Mouse (Mus musculus): ENCODE results near the gene 4930524J08Rik. TPM values are rescaled to one million over a fixed set of nuclear protein-coding genes. Genes with fewer than 3 reads are reported as not detected.

4930524J08Rik gene
- polyA plus RNA-seq, 1 experiment from 2014 or later, result 2.2 TPM

DNA sequence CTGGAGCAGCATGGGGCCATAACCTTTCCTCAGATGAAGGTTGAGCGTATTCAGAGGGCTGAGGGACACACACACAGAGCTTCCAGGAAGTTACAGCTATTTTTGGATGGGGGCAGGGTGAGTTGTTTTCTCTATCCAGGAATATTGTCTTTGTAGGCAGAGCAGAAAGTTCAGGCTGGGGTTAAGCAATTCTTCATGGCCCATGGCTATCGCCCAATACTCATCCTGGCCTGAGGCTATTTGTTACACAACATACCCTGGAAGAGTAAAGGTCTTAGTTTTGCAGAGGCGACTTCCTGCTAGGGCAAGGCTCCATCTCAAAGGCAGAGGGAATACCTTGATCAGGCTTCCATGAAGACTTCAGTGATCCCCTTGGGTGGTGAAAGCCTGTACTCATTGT lies 15.3 kb downstream of the 4930524J08Rik start:
- Histone ChIP-seq H3K9ac (ENCODE audit: low read depth, low read length) (no peak overlapping the region), H3K4me1 (ENCODE audit: control insufficient read depth, insufficient read depth, low read length) (no peaks in the 10 kb centered on the region), H3K4me2 (ENCODE audit: low read length) (no peak overlapping the region), H3K27ac (ENCODE audit: low read length) (no peak overlapping the region), H3K9me3 (replicated peaks; ENCODE audit: control insufficient read depth, low read length, poor library complexity, severe bottlenecking) (no peaks in the 10 kb centered on the region; the same call in 1 of the 2 replicates), H3K4me3 (ENCODE audit: low read depth, low read length) (no peak overlapping the region), H3K27me3 (ENCODE audit: control insufficient read depth, insufficient read depth, low read depth, low read length) (no peaks in the 10 kb centered on the region), H3K36me3 (ENCODE audit: control insufficient read depth, insufficient read depth, low read length) (no peaks in the 10 kb centered on the region)
- 89% methylated on average over 3 of the region's 3 CpGs for WGBS
- ATAC-seq, result no peak

GRCm38 (mm10) chr5:99994680-99995079 lies 15.8 kb downstream of the 4930524J08Rik start:
- H3K27ac ChIP-seq (ENCODE audit: low read length), result no peak overlapping the region
- no peak overlapping the region for H3K9ac ChIP-seq (ENCODE audit: low read depth, low read length)
- H3K27me3 ChIP-seq (ENCODE audit: control insufficient read depth, insufficient read depth, low read depth, low read length), result no peaks in the 10 kb centered on the region
- WGBS, result 92% methylated on average over 3 of the region's 3 CpGs
- no peak overlapping the region for H3K4me2 ChIP-seq (ENCODE audit: low read length)
- no peaks in the 10 kb centered on the region for H3K36me3 ChIP-seq (ENCODE audit: control insufficient read depth, insufficient read depth, low read length)
- H3K4me1 ChIP-seq (ENCODE audit: control insufficient read depth, insufficient read depth, low read length), result no peaks in the 10 kb centered on the region
- no peak overlapping the region for H3K4me3 ChIP-seq (ENCODE audit: low read depth, low read length)
- ATAC-seq, result no peak
- H3K9me3 ChIP-seq (replicated peaks; ENCODE audit: control insufficient read depth, low read length, poor library complexity, severe bottlenecking), result no peaks in the 10 kb centered on the region; the same call in 1 of the 2 replicates

DNA sequence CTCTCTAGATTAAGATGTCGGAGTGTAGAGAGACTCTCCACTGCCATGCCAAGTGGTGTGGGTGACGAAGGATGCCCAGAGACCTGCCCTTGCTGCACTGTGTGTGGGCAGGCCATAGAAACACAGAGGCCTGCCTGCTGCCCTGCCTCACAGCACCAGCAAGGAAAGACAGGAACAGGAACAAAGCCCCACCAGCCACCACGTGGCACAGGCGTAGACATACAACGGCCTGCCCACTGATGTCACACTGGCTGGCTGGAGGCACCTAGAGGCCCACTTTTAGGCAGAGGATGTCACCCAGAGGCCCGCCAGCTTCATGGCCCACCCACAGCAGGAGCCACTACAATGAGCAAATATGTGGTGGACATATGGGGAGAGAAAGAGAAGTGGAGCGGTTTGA lies 21.2 kb downstream of the 4930524J08Rik start:
- WGBS, result 83% methylated on average over 7 of the region's 7 CpGs
- Histone ChIP-seq H3K27me3 (ENCODE audit: control insufficient read depth, insufficient read depth, low read depth, low read length) (no peaks in the 10 kb centered on the region), H3K4me1 (ENCODE audit: control insufficient read depth, insufficient read depth, low read length) (no peaks in the 10 kb centered on the region), H3K9me3 (replicated peaks; ENCODE audit: control insufficient read depth, low read length, poor library complexity, severe bottlenecking) (no peaks in the 10 kb centered on the region; the same call in 1 of the 2 replicates), H3K36me3 (ENCODE audit: control insufficient read depth, insufficient read depth, low read length) (no peaks in the 10 kb centered on the region), H3K9ac (ENCODE audit: low read depth, low read length) (no peak overlapping the region), H3K4me2 (ENCODE audit: low read length) (no peak overlapping the region), H3K4me3 (ENCODE audit: low read depth, low read length) (no peak overlapping the region), H3K27ac (ENCODE audit: low read length) (no peak overlapping the region)
- ATAC-seq, result no peak

GRCm38 (mm10) chr5:100000500-100000899 lies 21.6 kb downstream of the 4930524J08Rik start:
- no peak overlapping the region for H3K4me3 ChIP-seq (ENCODE audit: low read depth, low read length)
- no peaks in the 10 kb centered on the region for H3K4me1 ChIP-seq (ENCODE audit: control insufficient read depth, insufficient read depth, low read length)
- no peak for ATAC-seq
- no peak overlapping the region for H3K27ac ChIP-seq (ENCODE audit: low read length)
- no peaks in the 10 kb centered on the region; the same call in 1 of the 2 replicates for H3K9me3 ChIP-seq (replicated peaks; ENCODE audit: control insufficient read depth, low read length, poor library complexity, severe bottlenecking)
- H3K4me2 ChIP-seq (ENCODE audit: low read length), result no peak overlapping the region
- H3K9ac ChIP-seq (ENCODE audit: low read depth, low read length), result no peak overlapping the region
- H3K36me3 ChIP-seq (ENCODE audit: control insufficient read depth, insufficient read depth, low read length), result no peaks in the 10 kb centered on the region
- 56% methylated on average over 6 of the region's 8 CpGs for WGBS
- H3K27me3 ChIP-seq (ENCODE audit: control insufficient read depth, insufficient read depth, low read depth, low read length), result no peaks in the 10 kb centered on the region

DNA sequence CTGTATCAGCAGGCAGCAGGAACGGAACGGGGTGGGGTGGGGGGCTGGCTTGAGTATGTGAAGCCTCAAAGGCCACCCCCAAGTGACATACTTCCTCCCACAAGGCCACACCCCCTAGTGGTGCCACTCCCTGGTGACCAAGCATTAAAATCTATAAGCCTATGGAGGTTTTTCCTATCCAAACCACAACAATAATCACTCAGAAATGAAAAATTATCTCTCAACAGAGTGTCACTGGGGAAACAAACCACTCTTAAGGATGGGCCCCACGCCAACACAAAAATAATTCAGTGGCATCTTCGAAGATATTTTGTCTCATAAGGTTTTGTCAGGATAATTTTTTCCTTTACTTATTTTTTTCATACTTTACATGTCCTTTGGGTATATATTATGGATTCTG lies 25.0 kb downstream of the 4930524J08Rik start:
- no peak for ATAC-seq
- no peaks in the 10 kb centered on the region for H3K27me3 ChIP-seq (ENCODE audit: control insufficient read depth, insufficient read depth, low read depth, low read length)
- H3K4me1 ChIP-seq (ENCODE audit: control insufficient read depth, insufficient read depth, low read length), result no peaks in the 10 kb centered on the region
- WGBS, result 80% methylated on average over 4 of the region's 4 CpGs
- no peaks in the 10 kb centered on the region for H3K9me3 ChIP-seq (replicated peaks; ENCODE audit: control insufficient read depth, low read length, poor library complexity, severe bottlenecking)
- H3K4me3 ChIP-seq (ENCODE audit: low read depth, low read length), result no peak overlapping the region
- H3K9ac ChIP-seq (ENCODE audit: low read depth, low read length), result no peak overlapping the region
- H3K4me2 ChIP-seq (ENCODE audit: low read length), result no peak overlapping the region
- H3K36me3 ChIP-seq (ENCODE audit: control insufficient read depth, insufficient read depth, low read length), result no peaks in the 10 kb centered on the region
- H3K27ac ChIP-seq (ENCODE audit: low read length), result no peak overlapping the region

DNA sequence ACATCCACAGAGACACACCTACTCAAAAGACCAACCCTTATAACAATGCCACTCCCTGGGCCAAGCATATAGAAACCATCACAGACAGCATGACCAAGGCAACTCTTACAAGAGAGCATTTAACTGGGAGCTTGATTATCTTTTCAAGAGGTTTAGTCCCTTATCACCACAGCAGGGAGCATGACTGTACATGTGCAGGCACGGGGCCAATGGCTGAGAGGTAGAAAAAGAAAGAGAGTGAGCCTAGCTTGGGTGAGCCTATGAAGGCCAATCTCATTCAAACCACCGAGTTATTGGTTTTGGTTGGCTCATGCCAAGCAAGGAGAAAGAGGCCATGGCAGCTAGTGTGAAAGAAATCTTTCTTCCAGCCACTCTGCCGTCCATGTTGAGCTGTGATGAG lies 26.6 kb downstream of the 4930524J08Rik start:
- H3K4me3 ChIP-seq (ENCODE audit: low read depth, low read length), result no peak overlapping the region
- H3K9me3 ChIP-seq (replicated peaks; ENCODE audit: control insufficient read depth, low read length, poor library complexity, severe bottlenecking), result no peaks in the 10 kb centered on the region
- no peak for ATAC-seq
- H3K36me3 ChIP-seq (ENCODE audit: control insufficient read depth, insufficient read depth, low read length), result no peaks in the 10 kb centered on the region
- 66% methylated on average over 3 of the region's 3 CpGs for WGBS
- H3K4me1 ChIP-seq (ENCODE audit: control insufficient read depth, insufficient read depth, low read length), result no peaks in the 10 kb centered on the region
- H3K9ac ChIP-seq (ENCODE audit: low read depth, low read length), result no peak overlapping the region
- H3K4me2 ChIP-seq (ENCODE audit: low read length), result no peak overlapping the region
- no peaks in the 10 kb centered on the region for H3K27me3 ChIP-seq (ENCODE audit: control insufficient read depth, insufficient read depth, low read depth, low read length)
- no peak overlapping the region for H3K27ac ChIP-seq (ENCODE audit: low read length)

DNA sequence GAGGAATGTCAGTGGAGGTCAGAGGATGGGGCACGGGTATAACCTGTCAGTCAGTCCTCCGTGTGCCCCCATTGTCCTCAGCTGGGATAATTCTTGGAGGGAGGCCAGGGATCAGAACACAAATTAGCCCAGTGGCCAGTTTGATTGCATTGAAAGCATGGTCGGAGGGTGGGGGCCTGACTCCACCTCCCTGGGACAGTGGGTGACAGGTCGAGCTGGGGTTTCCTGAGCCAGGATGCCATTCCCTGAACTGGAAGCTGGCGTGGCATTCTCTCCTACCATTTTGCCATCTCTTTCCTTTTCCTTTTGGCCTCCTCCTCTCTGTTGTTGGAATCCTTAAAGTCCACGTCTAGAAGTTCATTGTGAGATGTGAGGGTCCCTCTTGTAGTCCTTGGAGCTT lies 27.0 kb downstream of the 4930524J08Rik start:
- Histone ChIP-seq H3K36me3 (ENCODE audit: control insufficient read depth, insufficient read depth, low read length) (no peaks in the 10 kb centered on the region), H3K27me3 (ENCODE audit: control insufficient read depth, insufficient read depth, low read depth, low read length) (no peaks in the 10 kb centered on the region), H3K4me1 (ENCODE audit: control insufficient read depth, insufficient read depth, low read length) (no peaks in the 10 kb centered on the region), H3K4me2 (ENCODE audit: low read length) (no peak overlapping the region), H3K27ac (ENCODE audit: low read length) (no peak overlapping the region), H3K9ac (ENCODE audit: low read depth, low read length) (no peak overlapping the region), H3K9me3 (replicated peaks; ENCODE audit: control insufficient read depth, low read length, poor library complexity, severe bottlenecking) (no peaks in the 10 kb centered on the region), H3K4me3 (ENCODE audit: low read depth, low read length) (no peak overlapping the region)
- 79% methylated on average over 6 of the region's 6 CpGs for whole genome bisulfite sequencing
- no peak for ATAC-seq

- H3K27me3 ChIP-seq (ENCODE audit: control insufficient read depth, insufficient read depth, low read depth, low read length), result no peaks in the 10 kb centered on the region
- H3K9me3 ChIP-seq (replicated peaks; ENCODE audit: control insufficient read depth, low read length, poor library complexity, severe bottlenecking), result no peaks in the 10 kb centered on the region
- no peaks in the 10 kb centered on the region for H3K4me1 ChIP-seq (ENCODE audit: control insufficient read depth, insufficient read depth, low read length)
- H3K27ac ChIP-seq (ENCODE audit: low read length), result no peak overlapping the region
- H3K9ac ChIP-seq (ENCODE audit: low read depth, low read length), result no peak overlapping the region
- no peak overlapping the region for H3K4me2 ChIP-seq (ENCODE audit: low read length)
- no peaks in the 10 kb centered on the region for H3K36me3 ChIP-seq (ENCODE audit: control insufficient read depth, insufficient read depth, low read length)
- no peak for ATAC-seq
- H3K4me3 ChIP-seq (ENCODE audit: low read depth, low read length), result no peak overlapping the region
- WGBS, result 84% methylated on average over 4 of the region's 4 CpGs
These were observed 27.6 kb downstream of the 4930524J08Rik start for GRCm38 (mm10) chr5:100006324-100007039.

DNA sequence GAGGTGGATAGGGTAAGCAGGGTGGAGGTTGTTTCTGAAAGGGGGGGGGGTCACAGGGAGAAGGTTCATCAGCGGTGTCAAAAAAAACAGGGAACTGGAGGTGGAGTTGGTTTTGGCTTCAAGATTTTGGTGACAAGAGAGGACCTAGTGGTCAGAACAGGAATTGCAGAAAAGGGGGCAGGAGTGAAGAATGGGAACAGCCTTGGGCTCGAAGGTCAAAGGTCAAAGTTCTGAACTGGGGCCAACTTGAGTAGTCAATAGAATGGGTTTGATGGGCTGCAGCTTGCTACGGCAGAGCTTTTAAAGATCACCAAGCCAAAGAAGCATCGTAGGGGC lies 28.1 kb downstream of the 4930524J08Rik start:
- WGBS, result 77% methylated on average over 4 of the region's 4 CpGs
- Histone ChIP-seq H3K27me3 (ENCODE audit: control insufficient read depth, insufficient read depth, low read depth, low read length) (no peaks in the 10 kb centered on the region), H3K4me3 (ENCODE audit: low read depth, low read length) (no peak overlapping the region), H3K27ac (ENCODE audit: low read length) (no peak overlapping the region), H3K4me2 (ENCODE audit: low read length) (no peak overlapping the region), H3K9me3 (replicated peaks; ENCODE audit: control insufficient read depth, low read length, poor library complexity, severe bottlenecking) (no peaks in the 10 kb centered on the region), H3K36me3 (ENCODE audit: control insufficient read depth, insufficient read depth, low read length) (no peaks in the 10 kb centered on the region), H3K9ac (ENCODE audit: low read depth, low read length) (no peak overlapping the region), H3K4me1 (ENCODE audit: control insufficient read depth, insufficient read depth, low read length) (no peaks in the 10 kb centered on the region)
- ATAC-seq, result no peak
